Mouse (Mus musculus) limb, embryonic 13.5 days (tissue): Measurements from ENCODE around the gene Gja4. TPM values are rescaled to one million over a fixed set of nuclear protein-coding genes. Genes with fewer than 3 reads are reported as not detected.

Experiments used
- ATAC-seq: fragments of 200-750 bp; cut with Nextera tagmentation; 2 replicates; pipeline ENCODE4 v1.8.0; 2017; ENCODE audit warnings: low read depth, moderate number of reproducible peaks, moderate TSS enrichment; ENCODE audit not compliant: low FRiP score
- H3K27ac ChIP-seq: fragments of 300-500 bp; sonication (generic); 2 replicates; pipeline ENCODE4 v1.5.1; 2015; ENCODE audit warnings: inconsistent platforms, mild to moderate bottlenecking, moderate library complexity
- H3K27me3 ChIP-seq: fragments of 300-500 bp; sonication (generic); 2 replicates; pipeline ENCODE4 v1.6.1; 2015; ENCODE audit warnings: mild to moderate bottlenecking, inconsistent platforms
- H3K36me3 ChIP-seq: fragments of 300-500 bp; sonication (generic); 2 replicates; pipeline ENCODE4 v1.6.1; 2015; ENCODE audit warnings: inconsistent platforms, mild to moderate bottlenecking, moderate library complexity
- H3K4me1 ChIP-seq: fragments of 300-500 bp; sonication (generic); 2 replicates; pipeline ENCODE4 v1.6.1; 2015; ENCODE audit warnings: inconsistent platforms
- H3K4me2 ChIP-seq: fragments of 300-500 bp; sonication (generic); replicated peaks from 2 replicates; pipeline ENCODE4 v1.6.1; 2015; ENCODE audit warnings: inconsistent platforms, mild to moderate bottlenecking, moderate library complexity
- H3K4me3 ChIP-seq: fragments of 300-500 bp; sonication (generic); 2 replicates; pipeline ENCODE4 v1.5.1; 2015; ENCODE audit warnings: moderate library complexity, mild to moderate bottlenecking, inconsistent platforms
- H3K9ac ChIP-seq: fragments of 300-500 bp; sonication (generic); 2 replicates; pipeline ENCODE4 v1.6.1; 2015; ENCODE audit warnings: mild to moderate bottlenecking, inconsistent platforms
- H3K9me3 ChIP-seq: fragments of 300-500 bp; sonication (generic); 2 replicates; pipeline ENCODE4 v1.6.1; 2016; ENCODE audit warnings: inconsistent platforms
- WGBS: fragments of 180-500 bp; shearing (Covaris S2); methylation state at CpG from one replicate; pipeline ENCODE4 v1.1.7; 2015; 5-methylcytosine and 5-hydroxymethylcytosine counted together
- polyA plus RNA-seq: library from polyadenylated mRNA; unstranded; fragments of >200 nt; fragmentation: Nextera tagmentation; extraction: Ambion mirVana; gene quantifications from 2 replicates; pipeline ENCODE4 v1.2.1, GENCODE M21; 2015

The Gja4 gene
- polyA plus RNA-seq = 14.5 and 16.4 TPM in 2 replicates

DNA sequence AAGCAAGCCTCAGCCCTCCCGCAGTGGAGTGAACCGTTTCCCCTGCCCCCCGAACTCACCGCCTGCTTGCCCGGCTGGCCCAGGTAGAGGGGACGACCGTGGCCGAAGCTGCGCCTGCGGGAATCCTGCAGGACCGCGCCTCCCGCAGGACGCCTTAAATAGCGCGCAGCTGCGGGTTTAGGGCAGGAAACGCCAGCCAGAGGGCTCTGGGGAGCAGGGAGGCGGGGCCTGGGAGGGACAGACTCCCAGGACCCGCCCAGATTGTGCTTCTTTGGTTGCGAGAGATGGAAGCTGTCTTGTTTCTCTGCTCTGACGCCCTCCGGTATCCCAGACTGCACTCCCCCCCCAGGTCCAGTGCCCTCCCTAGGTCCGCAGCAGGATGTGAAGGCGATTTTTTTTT, at the start of gene Gja4:
Gene Gja4, minus strand, starts transcription at position 179 of the 400 bp plus-strand sequence.
- peak within 1 kb of the TSS; percentile 67 for H3K9ac ChIP-seq
- no peak within 1 kb of the TSS for H3K27ac ChIP-seq
- H3K36me3 ChIP-seq = no peaks in the 10 kb centered on the region
- WGBS = under 1% methylated on average over 25 of the region's 25 CpGs
- H3K9me3 ChIP-seq = no peaks in the 10 kb centered on the region
- H3K4me2 ChIP-seq = peak within 1 kb of the TSS; percentile 96
- peak within 1 kb of the TSS; percentile 51 for H3K4me3 ChIP-seq
- H3K4me1 ChIP-seq = peaks cover 10% of the 10 kb centered on the region
- H3K27me3 ChIP-seq = peaks cover 42% of the 10 kb centered on the region
- ATAC-seq = peak; percentile 67; the same call in 1 of the 2 replicates

DNA sequence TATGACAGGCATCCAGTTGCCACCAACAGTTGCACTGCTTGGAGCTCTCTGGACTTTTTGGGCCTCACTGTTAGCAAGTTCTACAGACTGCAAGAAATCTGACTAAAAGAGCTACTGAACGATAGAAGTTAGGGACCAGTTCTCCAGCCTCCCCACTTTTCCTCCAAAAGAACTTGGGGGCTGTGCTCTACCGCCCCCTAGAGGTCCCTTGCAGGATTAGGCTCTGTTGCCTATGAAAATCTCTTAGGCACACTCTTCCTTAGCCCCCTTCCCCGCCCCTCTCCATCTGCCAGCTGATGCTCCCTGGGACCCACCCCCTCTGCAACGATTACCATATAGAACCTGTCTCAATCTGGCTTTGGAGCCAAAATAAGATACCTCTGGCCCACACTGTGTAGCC, 49.5 kb upstream of the Gja4 start:
- Histone ChIP-seq H3K4me2 (no peak overlapping the region), H3K9me3 (no peaks in the 10 kb centered on the region), H3K27me3 (peaks cover 9% of the 10 kb centered on the region; the same call in 1 of the 2 replicates), H3K4me1 (peaks cover 14% of the 10 kb centered on the region), H3K27ac (no peak overlapping the region), H3K4me3 (no peak overlapping the region), H3K36me3 (no peaks in the 10 kb centered on the region), H3K9ac (no peak overlapping the region)
- 63% methylated on average over 4 of the region's 4 CpGs for WGBS
- ATAC-seq = no peak

DNA sequence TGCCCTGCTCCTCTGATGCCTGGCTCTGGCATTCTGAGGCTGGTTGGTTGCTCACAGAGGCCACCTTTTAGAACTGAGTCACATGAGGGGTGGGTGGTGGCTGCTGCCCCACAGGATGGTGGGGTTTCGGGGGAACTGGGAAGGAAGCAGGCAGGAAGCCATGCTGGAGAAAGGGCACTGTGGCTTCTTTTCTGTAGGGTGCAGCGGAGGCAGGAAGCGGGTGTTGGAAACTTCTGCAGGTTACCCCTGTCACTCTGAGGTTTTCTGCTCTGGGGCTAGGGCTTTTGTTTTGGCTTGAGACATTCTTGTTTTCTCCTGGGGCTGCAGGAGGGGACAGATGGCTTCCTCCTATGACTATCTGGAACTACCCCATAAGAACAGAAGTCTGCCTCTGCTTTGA, 48.7 kb upstream of the Gja4 start:
- peaks cover 9% of the 10 kb centered on the region; the same call in 1 of the 2 replicates for H3K27me3 ChIP-seq
- no peaks in the 10 kb centered on the region for H3K36me3 ChIP-seq
- 90% methylated on average over 3 of the region's 3 CpGs for WGBS
- H3K9ac ChIP-seq = no peak overlapping the region
- H3K9me3 ChIP-seq = no peaks in the 10 kb centered on the region
- peaks cover 21% of the 10 kb centered on the region for H3K4me1 ChIP-seq
- ATAC-seq = no peak
- H3K4me2 ChIP-seq = no peak overlapping the region
- no peak overlapping the region for H3K27ac ChIP-seq
- no peak overlapping the region for H3K4me3 ChIP-seq

GRCm38 (mm10) chr4:127358018-127358417, 44.2 kb upstream of the Gja4 start, which contains the start of gene Gjb5:
TSS of gene Gjb5 (minus strand) at chr4:127358181.
- H3K9ac ChIP-seq = no peak within 1 kb of the TSS
- H3K4me2 ChIP-seq = peak within 1 kb of the TSS; percentile 34
- peaks cover 9% of the 10 kb centered on the region; the same call in 1 of the 2 replicates for H3K27me3 ChIP-seq
- no peak; the same call in 1 of the 2 replicates for ATAC-seq
- peaks cover 27% of the 10 kb centered on the region for H3K4me1 ChIP-seq
- H3K4me3 ChIP-seq = peak within 1 kb of the TSS; percentile 7; the same call in 1 of the 2 replicates
- no peak within 1 kb of the TSS for H3K27ac ChIP-seq
- no peaks in the 10 kb centered on the region for H3K9me3 ChIP-seq
- no peaks in the 10 kb centered on the region for H3K36me3 ChIP-seq
- 22% methylated on average over 5 of the region's 5 CpGs for WGBS

DNA sequence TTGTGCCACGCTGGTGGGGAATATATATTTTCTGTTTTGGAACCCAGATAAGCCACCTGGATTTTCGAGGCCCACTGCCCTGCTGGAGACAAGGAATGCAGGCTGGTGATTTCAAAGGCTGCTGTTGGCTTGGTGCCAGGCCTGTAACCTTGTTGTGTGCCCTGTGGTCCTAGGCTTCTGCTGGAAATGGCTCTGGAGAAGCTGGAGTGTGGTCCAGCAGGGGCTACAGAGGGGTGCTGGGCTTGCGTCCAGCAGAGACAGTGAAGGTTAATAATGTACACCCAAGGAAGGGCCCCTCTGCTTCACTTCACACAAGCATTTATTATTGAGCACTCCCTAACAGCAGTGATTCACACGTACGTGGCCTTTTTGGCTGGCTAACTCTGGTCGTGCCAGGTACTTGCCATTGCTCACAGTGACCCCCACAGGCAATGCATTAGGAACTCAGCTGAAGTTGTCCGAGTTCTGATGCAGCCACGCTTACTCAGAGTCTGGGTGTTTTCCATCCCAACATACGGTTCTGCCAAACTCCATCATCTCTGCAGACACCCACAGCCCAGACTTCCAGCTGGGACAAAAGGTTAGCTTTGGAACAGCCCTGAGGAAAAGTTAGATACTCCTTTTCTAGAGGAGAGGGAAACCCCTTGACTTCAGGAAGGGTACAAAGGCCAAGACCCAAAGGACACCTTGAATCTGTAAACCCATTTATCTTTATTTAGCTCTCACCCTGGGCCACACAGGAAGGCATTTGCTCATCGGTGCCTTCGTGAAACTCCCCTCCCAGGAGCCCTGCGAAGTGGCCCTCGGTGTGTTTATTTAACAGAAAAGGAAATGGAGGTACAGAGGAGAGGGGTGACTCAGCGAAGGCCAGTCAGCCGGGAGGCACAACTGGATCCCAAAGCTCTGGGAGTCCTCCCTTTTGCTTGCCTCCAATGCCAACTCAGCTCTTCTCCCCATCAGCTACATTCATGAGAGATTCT, 41.0 kb upstream of the Gja4 start:
- H3K27me3 ChIP-seq = peaks cover 7% of the 10 kb centered on the region; the same call in 1 of the 2 replicates
- H3K9me3 ChIP-seq = no peaks in the 10 kb centered on the region
- no peak overlapping the region for H3K9ac ChIP-seq
- peaks cover 33% of the 10 kb centered on the region for H3K4me1 ChIP-seq
- H3K4me3 ChIP-seq = no peak overlapping the region
- no peak overlapping the region for H3K4me2 ChIP-seq
- no peak overlapping the region for H3K27ac ChIP-seq
- WGBS = 48% methylated on average over 15 of the region's 15 CpGs
- H3K36me3 ChIP-seq = no peaks in the 10 kb centered on the region
- no peak for ATAC-seq

DNA sequence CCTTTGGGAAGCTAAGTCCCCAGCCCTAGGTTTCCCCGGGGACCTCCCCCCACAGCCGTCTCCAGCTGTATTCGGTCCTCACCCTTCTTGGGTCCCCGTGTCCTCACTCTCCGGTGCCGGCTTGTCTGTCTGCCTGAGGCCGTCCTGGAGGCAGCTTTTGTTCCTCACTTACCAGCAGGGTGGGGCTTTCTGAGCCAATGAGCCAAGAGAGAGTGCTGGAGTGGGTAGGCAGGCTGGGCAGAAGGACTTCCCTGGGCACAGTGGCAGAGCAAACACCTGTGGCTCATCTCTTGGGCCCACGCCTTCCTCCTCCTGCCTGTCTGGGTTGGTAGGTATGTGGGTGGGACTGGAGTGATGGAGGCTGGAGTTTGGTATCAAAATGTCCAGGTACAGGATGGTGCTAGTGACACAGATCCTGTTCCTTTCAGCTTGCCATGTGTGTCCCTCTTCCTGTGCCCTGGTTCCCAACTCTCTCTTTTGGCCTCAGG, 40.2 kb upstream of the Gja4 start, which contains the start of gene Gjb4:
Gene Gjb4, minus strand, starts transcription at position 131 of the 488 bp plus-strand sequence.
- peaks cover 29% of the 10 kb centered on the region for H3K4me1 ChIP-seq
- H3K4me2 ChIP-seq = no peak within 1 kb of the TSS
- no peak within 1 kb of the TSS for H3K9ac ChIP-seq
- no peaks in the 10 kb centered on the region for H3K9me3 ChIP-seq
- no peaks in the 10 kb centered on the region for H3K36me3 ChIP-seq
- no peak for ATAC-seq
- H3K4me3 ChIP-seq = no peak within 1 kb of the TSS
- 46% methylated on average over 8 of the region's 8 CpGs for WGBS
- H3K27ac ChIP-seq = no peak within 1 kb of the TSS
- no peaks in the 10 kb centered on the region for H3K27me3 ChIP-seq

DNA sequence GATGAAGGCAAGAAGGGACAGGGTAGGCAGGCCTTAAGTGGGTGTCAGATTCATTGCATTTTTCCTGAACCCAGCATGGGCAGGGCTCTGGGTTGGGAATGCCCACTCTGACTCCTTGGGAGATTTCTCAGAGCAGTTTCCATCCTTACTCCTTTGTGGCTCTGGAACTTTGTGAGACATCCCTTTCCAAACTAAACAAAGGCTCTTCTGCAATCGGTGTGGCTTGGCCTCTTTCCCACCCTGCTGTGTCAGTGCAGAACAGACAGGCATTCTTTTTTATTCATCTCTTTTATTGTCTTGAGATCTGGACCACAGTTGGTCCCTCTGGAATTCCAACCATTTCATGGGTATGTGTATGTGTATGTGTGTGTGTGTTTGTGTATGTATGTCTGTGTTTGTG, 38.8 kb upstream of the Gja4 start:
- Histone ChIP-seq H3K4me2 (no peak overlapping the region), H3K27me3 (no peaks in the 10 kb centered on the region), H3K4me1 (peaks cover 23% of the 10 kb centered on the region), H3K9ac (no peak overlapping the region), H3K36me3 (no peaks in the 10 kb centered on the region), H3K4me3 (no peak overlapping the region), H3K27ac (no peak overlapping the region), H3K9me3 (no peaks in the 10 kb centered on the region)
- 49% methylated on average over 1 of the region's 1 CpGs for whole genome bisulfite sequencing
- ATAC-seq = no peak

DNA sequence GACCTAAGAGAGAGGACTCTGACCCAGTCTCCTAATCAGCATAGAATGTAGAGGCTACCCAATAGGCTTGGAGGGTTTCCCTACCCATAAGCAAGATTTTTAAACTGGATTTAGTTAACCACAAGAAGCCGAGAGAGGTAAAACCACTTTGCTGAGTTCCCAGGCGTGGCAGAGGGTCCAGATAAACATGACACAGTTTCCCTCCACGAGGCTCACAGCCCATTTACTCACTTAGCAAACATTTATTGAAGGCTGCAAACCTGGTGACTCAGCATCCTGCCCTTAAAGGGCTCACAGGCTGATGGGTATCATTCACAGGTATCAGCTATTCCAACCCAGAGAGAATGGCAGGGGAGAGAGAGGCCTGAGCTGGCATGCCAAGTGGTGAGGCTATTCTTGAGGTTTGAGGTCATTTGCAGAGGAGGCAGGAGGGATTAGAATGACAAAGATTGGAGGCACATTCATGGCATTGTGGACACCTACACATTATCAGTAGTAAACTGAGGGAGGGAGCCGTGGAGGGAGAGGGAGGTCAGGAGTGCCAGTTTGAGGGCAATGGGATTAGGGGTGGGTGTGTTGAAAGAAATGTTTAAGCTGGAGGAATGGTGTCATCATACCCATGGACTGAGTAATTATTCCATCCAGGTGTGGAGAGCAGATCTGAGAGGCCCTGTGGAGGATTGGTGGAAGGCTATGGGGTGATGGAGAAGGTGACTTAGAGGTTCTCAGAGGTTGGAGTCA, 35.9 kb upstream of the Gja4 start:
- Histone ChIP-seq H3K4me2 (no peak overlapping the region), H3K27me3 (no peaks in the 10 kb centered on the region), H3K4me3 (no peak overlapping the region), H3K9ac (no peak overlapping the region), H3K4me1 (peaks cover 15% of the 10 kb centered on the region), H3K9me3 (no peaks in the 10 kb centered on the region), H3K36me3 (no peaks in the 10 kb centered on the region), H3K27ac (no peak overlapping the region)
- WGBS = 66% methylated on average over 4 of the region's 4 CpGs
- ATAC-seq = no peak

GRCm38 (mm10) chr4:127345000-127345399, 31.2 kb upstream of the Gja4 start:
- no peak overlapping the region for H3K4me2 ChIP-seq
- no peak for ATAC-seq
- WGBS = 88% methylated on average over 5 of the region's 5 CpGs
- H3K9me3 ChIP-seq = no peaks in the 10 kb centered on the region
- H3K27ac ChIP-seq = no peak overlapping the region
- no peaks in the 10 kb centered on the region for H3K36me3 ChIP-seq
- no peaks in the 10 kb centered on the region for H3K4me1 ChIP-seq
- H3K27me3 ChIP-seq = no peaks in the 10 kb centered on the region
- H3K4me3 ChIP-seq = no peak overlapping the region
- no peak overlapping the region for H3K9ac ChIP-seq

DNA sequence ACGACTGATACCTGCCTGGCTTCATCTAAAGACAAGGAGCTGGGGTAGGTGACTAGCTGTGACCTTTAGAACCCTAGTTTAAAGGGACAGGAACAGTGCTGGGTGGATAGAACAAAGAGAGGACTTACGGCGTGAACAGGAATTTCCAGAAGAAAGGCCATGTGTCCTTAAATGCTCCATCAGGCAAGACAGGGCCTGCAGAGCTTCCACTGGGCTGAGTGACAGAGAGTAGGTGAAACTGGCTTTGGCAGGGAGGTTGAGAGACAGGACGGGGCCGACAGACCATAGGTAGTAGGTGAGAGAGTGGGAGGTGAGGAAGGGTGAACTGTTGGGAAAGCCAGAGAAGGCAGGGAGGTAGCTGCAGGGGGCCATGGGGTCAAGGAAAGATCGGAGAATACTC, 27.5 kb upstream of the Gja4 start:
- Histone ChIP-seq H3K36me3 (no peaks in the 10 kb centered on the region), H3K9me3 (no peaks in the 10 kb centered on the region), H3K27ac (no peak overlapping the region), H3K9ac (no peak overlapping the region), H3K4me1 (no peaks in the 10 kb centered on the region), H3K4me2 (no peak overlapping the region), H3K27me3 (no peaks in the 10 kb centered on the region), H3K4me3 (no peak overlapping the region)
- no peak for ATAC-seq
- 45% methylated on average over 6 of the region's 6 CpGs for WGBS

- Histone ChIP-seq H3K27me3 (peaks cover 16% of the 10 kb centered on the region), H3K36me3 (no peaks in the 10 kb centered on the region), H3K27ac (no peak overlapping the region), H3K9me3 (no peaks in the 10 kb centered on the region), H3K9ac (no peak overlapping the region), H3K4me1 (no peaks in the 10 kb centered on the region), H3K4me3 (no peak overlapping the region), H3K4me2 (no peak overlapping the region)
- ATAC-seq = no peak
- 77% methylated on average over 5 of the region's 5 CpGs for WGBS
Observed at GRCm38 (mm10) chr4:127337668-127338067, 23.8 kb upstream of the Gja4 start.
